In genomic region chr8:94154537-94154936, GRCm38 (mm10) we compare ENCODE assay signal across 20 mouse cellular contexts. TPM values are rescaled to one million over a fixed set of nuclear protein-coding genes. Genes with fewer than 3 reads are reported as not detected.
DNase-seq lines count a peak whose midpoint lies in the region; ATAC-seq and TF ChIP-seq lines count a peak whose summit lies in the region.
"Had no signal": no experiment of that assay in that cellular context is flagged by ENCODE, and none has a peak within 500 bp of the region (broad histone marks: within the 10 kb centered on the region; RNA-seq: fewer than 3 reads in every experiment).

No protein-coding gene starts in this region.

- H3K36me3 ChIP-seq in forebrain, embryonic 13.5 days (ENCODE audit: poor library complexity, severe bottlenecking), result no peaks in the 10 kb centered on the region
- H3K36me3 ChIP-seq in stomach, postnatal 0 days (ENCODE audit: control insufficient read depth, insufficient read depth, low read length), result no peaks in the 10 kb centered on the region
- H3K36me3 ChIP-seq: embryonic facial prominence, embryonic 15.5 days; liver, embryonic 15.5 days had no signal

- WGBS in forebrain, embryonic 13.5 days, result 22% methylated on average over 6 of the region's 6 CpGs
- 38% methylated on average over 6 of the region's 6 CpGs for WGBS in stomach, postnatal 0 days

- H3K4me3 ChIP-seq in forebrain, embryonic 13.5 days, result peak overlapping the region; percentile 52; the same call in 1 of the 2 replicates
- no peak overlapping the region for H3K4me3 ChIP-seq in stomach, postnatal 0 days (ENCODE audit: low read depth, low read length)
- H3K4me3 ChIP-seq: embryonic facial prominence, embryonic 15.5 days; liver, embryonic 15.5 days had no signal

- TF ChIP-seq CTCF in stomach, postnatal 0 days (IDR thresholded peaks at IDR 0.05; ENCODE audit: low read depth), result no peak

- peak; percentile 40 for ATAC-seq in forebrain, embryonic 13.5 days
- no peak for ATAC-seq in stomach, postnatal 0 days (ENCODE audit: low FRiP score, low TSS enrichment)
- ATAC-seq: intestine, postnatal 0 days had no signal

- intact Hi-C loops in left cerebral cortex, postnatal 4 days (cut with DNase I), result no loop called here

- DNase-seq in frontal cortex, postnatal 10 days (ENCODE audit: low spot score in 2 of 2), result peak; percentile 17 to 29
- DNase-seq in frontal cortex, postnatal 36 days (ENCODE audit: low spot score in 2 of 2), result no peak
- DNase-seq in left cerebral cortex, postnatal 4 days, result peak; percentile 10
- DNase-seq in left cerebral cortex, adult 18-20 months (ENCODE audit: low spot score in 2 of 2), result no peak
- DNase-seq in Muller cell, postnatal 12 days (ENCODE audit: inconsistent ontology term), result peak; percentile 48
- DNase-seq in adrenal gland, postnatal 25 days, result no peak
- no peak for DNase-seq in stomach, postnatal 0 days (ENCODE audit: low spot score)
- DNase-seq: adrenal gland, postnatal 10 days; B cell, adult 2 months; heart, postnatal 14 days; lung, postnatal 36 days had no signal

- H3K27me3 ChIP-seq in forebrain, embryonic 13.5 days, result no peaks in the 10 kb centered on the region
- no peaks in the 10 kb centered on the region for H3K27me3 ChIP-seq in stomach, postnatal 0 days (ENCODE audit: control insufficient read depth, insufficient read depth, low read length)

- H3K27ac ChIP-seq in forebrain, embryonic 13.5 days, result peak overlapping the region; percentile 80
- H3K27ac ChIP-seq in stomach, postnatal 0 days (replicated peaks), result no peak overlapping the region
- H3K27ac ChIP-seq: embryonic facial prominence, embryonic 15.5 days; liver, embryonic 15.5 days had no signal

- H3K4me1 ChIP-seq in forebrain, embryonic 13.5 days, result peaks cover 45% of the 10 kb centered on the region
- no peaks in the 10 kb centered on the region for H3K4me1 ChIP-seq in stomach, postnatal 0 days (replicated peaks; ENCODE audit: control insufficient read depth, insufficient read depth)

- no peaks in the 10 kb centered on the region for H3K9me3 ChIP-seq in forebrain, embryonic 13.5 days (replicated peaks)
- no peaks in the 10 kb centered on the region for H3K9me3 ChIP-seq in stomach, postnatal 0 days (ENCODE audit: control insufficient read depth, low read length)
- H3K9me3 ChIP-seq: embryonic facial prominence, embryonic 15.5 days; liver, embryonic 15.5 days had no signal

- H3K4me2 ChIP-seq in forebrain, embryonic 13.5 days, result peak overlapping the region; percentile 76
- H3K4me2 ChIP-seq in stomach, postnatal 0 days (replicated peaks; ENCODE audit: low read depth), result no peak overlapping the region
- H3K4me2 ChIP-seq: embryonic facial prominence, embryonic 15.5 days; liver, embryonic 15.5 days had no signal

- H3K9ac ChIP-seq in forebrain, embryonic 13.5 days, result peak overlapping the region; percentile 68; the same call in 1 of the 2 replicates
- no peak overlapping the region for H3K9ac ChIP-seq in stomach, postnatal 0 days (ENCODE audit: low read length)
- H3K9ac ChIP-seq: embryonic facial prominence, embryonic 15.5 days; liver, embryonic 15.5 days had no signal

- TF ChIP-seq EP300 in stomach, postnatal 0 days (optimal IDR thresholded peaks at IDR 0.05), result no peak

RNA-seq across cellular contexts. Expression of gene Mt3, which starts 2.1 kb away (rescaled TPM):
- total RNA-seq in left cerebral cortex, postnatal 4 days (2021), result 100 to 1,000 TPM; 204 to 210 TPM
- 100 to 1,000 TPM; 795 to 921 TPM for total RNA-seq in left cerebral cortex, adult 18-20 months (2021)
- polyA plus RNA-seq in forebrain, embryonic 13.5 days (2015; fragmentation: Nextera tagmentation; extraction: Ambion mirVana), result 188 and 208 TPM in 2 replicates
- 6.4 and 8.0 TPM in 2 replicates for total RNA-seq in adrenal gland, postnatal 25 days (2021)
- 4.1 and 5.3 TPM in 2 replicates for polyA plus RNA-seq in stomach, postnatal 0 days (2015; fragmentation: Nextera tagmentation; extraction: Ambion mirVana)
- total RNA-seq: neutrophil, adult 5-6 weeks had no signal
- polyA plus RNA-seq: liver, embryonic 15.5 days had no signal

RNA-seq across cellular contexts. Expression of gene Mt4, which starts 17.5 kb away (rescaled TPM):
- total RNA-seq in left cerebral cortex, postnatal 4 days (2021), result not detected
- total RNA-seq in left cerebral cortex, adult 18-20 months (2021), result not detected
- polyA plus RNA-seq in forebrain, embryonic 13.5 days (2015; fragmentation: Nextera tagmentation; extraction: Ambion mirVana), result not detected in 2 replicates
- not detected in 2 replicates for total RNA-seq in adrenal gland, postnatal 25 days (2021)
- 79.7 and 84.9 TPM in 2 replicates for polyA plus RNA-seq in stomach, postnatal 0 days (2015; fragmentation: Nextera tagmentation; extraction: Ambion mirVana)
- total RNA-seq: adrenal gland, postnatal 10 days; gastrocnemius, adult 18-20 months; heart, adult 8-10 months; heart, postnatal 14 days; left cerebral cortex, postnatal 36 days; neutrophil, adult 5-6 weeks had no signal
- polyA plus RNA-seq: cortical plate, adult 2 months had no signal

RNA-seq across cellular contexts. Expression of gene Mt2, which starts 17.9 kb away (rescaled TPM):
- total RNA-seq in left cerebral cortex, postnatal 4 days (2021), result 10 to 100 TPM; 48.9 to 50.5 TPM
- 100 to 1,000 TPM; 215 to 228 TPM for total RNA-seq in left cerebral cortex, adult 18-20 months (2021)
- polyA plus RNA-seq in forebrain, embryonic 13.5 days (2015; fragmentation: Nextera tagmentation; extraction: Ambion mirVana), result 41.0 and 48.0 TPM in 2 replicates
- 81.5 and 159 TPM in 2 replicates for total RNA-seq in adrenal gland, postnatal 25 days (2021)
- polyA plus RNA-seq in stomach, postnatal 0 days (2015; fragmentation: Nextera tagmentation; extraction: Ambion mirVana), result 570 and 681 TPM in 2 replicates
- total RNA-seq: neutrophil, adult 5-6 weeks had no signal

RNA-seq across cellular contexts. Expression of gene Mt1, which starts 24.3 kb away (rescaled TPM):
- 10 to 100 TPM; 40.5 to 51.0 TPM for total RNA-seq in left cerebral cortex, postnatal 4 days (2021)
- total RNA-seq in left cerebral cortex, adult 18-20 months (2021), result 100 to 1,000 TPM; 333 to 422 TPM
- 91.0 and 105 TPM in 2 replicates for polyA plus RNA-seq in forebrain, embryonic 13.5 days (2015; fragmentation: Nextera tagmentation; extraction: Ambion mirVana)
- 182 and 239 TPM in 2 replicates for total RNA-seq in adrenal gland, postnatal 25 days (2021)
- 1,909 and 2,218 TPM in 2 replicates for polyA plus RNA-seq in stomach, postnatal 0 days (2015; fragmentation: Nextera tagmentation; extraction: Ambion mirVana)

RNA-seq across cellular contexts. Expression of gene Bbs2, which starts 55.8 kb away (rescaled TPM):
- 10 to 100 TPM; 15.8 to 16.1 TPM for total RNA-seq in left cerebral cortex, postnatal 4 days (2021)
- 10 to 100 TPM; 28.2 to 30.4 TPM for total RNA-seq in left cerebral cortex, adult 18-20 months (2021)
- polyA plus RNA-seq in forebrain, embryonic 13.5 days (2015; fragmentation: Nextera tagmentation; extraction: Ambion mirVana), result 16.9 and 23.7 TPM in 2 replicates
- 21.2 and 27.0 TPM in 2 replicates for total RNA-seq in adrenal gland, postnatal 25 days (2021)
- polyA plus RNA-seq in stomach, postnatal 0 days (2015; fragmentation: Nextera tagmentation; extraction: Ambion mirVana), result 5.9 and 6.9 TPM in 2 replicates

Comparison
In these comparisons a context has a peak if more than half of its experiments do, and no peak if none do; other contexts are left out.
1. DNase-seq: peak in frontal cortex, postnatal 10 days (2 of 2), left cerebral cortex, postnatal 4 days (single experiment) and Muller cell, postnatal 12 days (single experiment); none in frontal cortex, postnatal 36 days (0 of 2), left cerebral cortex, adult 18-20 months (0 of 2), adrenal gland, postnatal 25 days (single experiment) and stomach, postnatal 0 days (single experiment).
2. RNA of gene Mt3, which starts 2.1 kb away (total RNA-seq): 795 to 921 TPM in left cerebral cortex, adult 18-20 months and 204 to 210 TPM in left cerebral cortex, postnatal 4 days; 6.4 to 8.0 TPM in adrenal gland, postnatal 25 days; every median in the first group is over 10 times any median in the second.